Mouse (Mus musculus) T-helper 1 cell (primary cell): Measurements from ENCODE around the gene Usp5.

Experiments
- in situ Hi-C: fragments of 300-600 bp; cut with MboI, MseI; formaldehyde crosslinking; loops from one replicate; pipeline ENCODE4 v1.15.1; 2025; ENCODE audit warnings: high pct_unique_total_duplicates

The Usp5 gene

GRCm38 (mm10) chr6:124828868-124829798, at the start of gene Usp5, which contains the start of gene Cdca3:
Usp5 (minus strand) TSS chr6:124829484.
Cdca3 (plus strand) TSS chr6:124829547.
- in situ Hi-C loops, result no loop called here

DNA sequence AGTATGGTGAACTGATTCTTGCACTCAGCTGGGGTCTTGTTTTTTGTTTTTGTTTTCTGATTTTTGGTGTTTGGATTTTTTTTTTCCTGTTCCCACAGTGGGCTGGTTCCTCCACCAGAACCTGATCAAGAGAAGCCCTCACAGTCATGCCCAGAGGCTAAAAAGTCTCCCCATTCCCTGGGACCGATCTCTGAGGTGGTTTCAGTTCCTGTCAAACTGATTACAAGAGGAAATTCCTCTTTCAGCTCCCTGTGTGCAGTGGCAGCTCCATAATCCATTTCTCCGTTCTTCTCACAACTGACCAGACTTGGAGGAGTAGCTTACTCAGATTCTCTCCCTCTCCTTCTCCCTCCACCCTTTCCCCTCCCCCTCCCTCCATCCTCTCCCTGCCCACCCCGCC, 45.1 kb upstream of the Usp5 start:
- in situ Hi-C loops, result no loop called here

DNA sequence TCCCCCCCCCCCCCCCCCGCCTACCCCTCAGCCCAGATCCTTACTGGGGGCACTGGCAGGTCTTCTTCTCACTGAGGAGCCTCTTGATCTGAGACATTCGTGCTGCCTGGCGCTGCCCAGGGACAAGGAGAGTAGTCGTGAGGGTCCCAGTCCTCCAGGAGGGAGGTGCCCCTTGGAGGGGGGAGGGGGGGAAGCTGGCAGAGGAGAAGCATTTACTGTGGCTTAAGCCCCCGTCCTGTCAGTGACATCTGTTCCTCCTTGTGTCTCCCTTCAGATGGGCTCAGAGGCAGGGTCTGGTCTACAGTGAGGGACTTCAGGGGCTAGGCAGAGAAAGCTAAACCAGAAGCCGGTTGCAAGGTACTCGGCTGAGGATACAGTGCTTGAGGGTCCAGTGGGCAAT, 37.3 kb upstream of the Usp5 start:
- in situ Hi-C loops, result loop anchor here (10.0 kb wide), 1 partner anchor 68 kb away; the partner anchor contains the start of gene Mlf2

- in situ Hi-C loops, result loop anchor here (10.0 kb wide), 1 partner anchor 69 kb away; the partner anchor contains the start of gene Mlf2
These were observed 36.6 kb upstream of the Usp5 start for GRCm38 (mm10) chr6:124865766-124866362.

- in situ Hi-C loops, result loop anchor here (10.0 kb wide), 1 partner anchor 71 kb away; the partner anchor contains the start of gene Mlf2
These were observed 34.5 kb upstream of the Usp5 start, which contains the start of gene Gpr162 for GRCm38 (mm10) chr6:124863658-124864298. Gpr162 (minus strand) TSS chr6:124863983.

- in situ Hi-C loops, result loop anchor here (10.0 kb wide), 1 partner anchor 72 kb away; the partner anchor contains the start of gene Mlf2
These were observed 33.9 kb upstream of the Usp5 start for GRCm38 (mm10) chr6:124863125-124863657.

GRCm38 (mm10) chr6:124862406-124863124, 33.3 kb upstream of the Usp5 start:
- in situ Hi-C loops, result loop anchor here (10.0 kb wide), 1 partner anchor 72 kb away; the partner anchor contains the start of gene Mlf2

DNA sequence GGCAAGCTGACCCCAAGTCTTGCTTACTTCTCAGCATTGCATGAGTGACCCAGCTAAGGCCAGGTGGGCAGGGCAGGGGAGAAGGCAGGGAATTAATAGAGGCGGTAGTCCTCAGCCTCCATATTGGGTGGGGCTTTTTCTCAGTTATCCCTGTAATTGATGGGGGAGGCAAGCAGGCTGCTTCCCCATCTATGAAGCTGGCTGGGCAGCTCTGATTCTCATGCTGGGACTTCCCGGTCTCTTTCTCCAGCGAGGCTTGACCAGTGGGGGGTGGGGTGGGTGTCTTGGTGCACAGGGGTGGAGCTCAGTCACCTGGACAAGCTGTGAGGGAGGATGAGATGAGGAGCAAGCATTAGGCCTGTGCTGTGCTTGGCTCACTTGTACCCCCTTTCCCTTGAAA, 32.5 kb upstream of the Usp5 start:
- in situ Hi-C loops, result loop anchor here (10.0 kb wide), 1 partner anchor 73 kb away; the partner anchor contains the start of gene Mlf2

DNA sequence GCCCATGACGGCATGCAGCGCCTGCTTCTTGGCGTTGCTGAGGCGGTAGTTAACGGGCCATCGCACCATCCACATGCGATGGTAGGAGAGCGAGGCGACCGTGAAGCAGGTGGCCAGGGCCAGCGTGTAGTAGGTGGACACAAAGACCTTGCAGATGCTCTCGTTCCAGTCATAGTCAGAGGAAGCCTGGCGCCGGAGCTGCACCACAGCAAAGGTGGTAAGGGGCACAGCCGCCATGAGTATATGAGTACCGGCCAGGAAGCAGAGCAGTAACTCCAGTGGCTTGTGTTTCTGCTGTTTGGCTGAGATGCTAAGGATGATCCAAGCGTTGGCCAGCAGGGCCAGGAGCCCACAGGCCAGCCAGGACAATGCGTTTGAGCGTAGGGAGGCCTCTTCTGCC, 32.0 kb upstream of the Usp5 start:
- in situ Hi-C loops, result loop anchor here (10.0 kb wide), 1 partner anchor 74 kb away; the partner anchor contains the start of gene Mlf2

- in situ Hi-C loops, result loop anchor here (10.0 kb wide), 1 partner anchor 74 kb away; the partner anchor contains the start of gene Mlf2
These were observed 31.2 kb upstream of the Usp5 start for GRCm38 (mm10) chr6:124860511-124860910.

- in situ Hi-C loops, result loop anchor here (10.0 kb wide), 1 partner anchor 75 kb away; the partner anchor contains the start of gene Mlf2
These were observed 30.4 kb upstream of the Usp5 start for GRCm38 (mm10) chr6:124859725-124860124.

- in situ Hi-C loops, result no loop called here
These were observed 29.5 kb upstream of the Usp5 start for GRCm38 (mm10) chr6:124858561-124859318.

GRCm38 (mm10) chr6:124857840-124858530, 28.7 kb upstream of the Usp5 start:
- in situ Hi-C loops, result no loop called here

GRCm38 (mm10) chr6:124856916-124857839, 27.9 kb upstream of the Usp5 start, which contains the start of gene P3h3:
P3h3 (minus strand) TSS chr6:124857752.
- in situ Hi-C loops, result no loop called here

DNA sequence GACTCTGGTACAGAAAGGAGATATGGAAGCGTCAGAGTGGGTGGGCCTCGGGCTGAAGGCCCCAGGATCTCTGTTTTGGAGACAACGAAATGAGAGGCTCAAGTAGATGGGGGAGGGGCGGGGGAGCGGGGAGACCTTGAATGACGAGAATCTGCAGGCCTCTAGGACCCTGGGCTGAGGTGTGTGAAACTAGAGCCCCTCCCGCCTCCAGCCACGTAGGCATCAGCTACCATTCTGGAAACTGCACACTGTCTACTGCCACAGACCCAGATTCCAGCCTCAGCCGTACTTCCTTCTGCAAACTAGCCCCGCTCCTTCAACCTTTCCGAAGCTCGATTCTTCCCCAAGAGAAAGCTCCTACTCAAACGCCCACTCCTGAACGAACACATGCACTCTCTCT, 27.0 kb upstream of the Usp5 start:
- in situ Hi-C loops, result no loop called here

DNA sequence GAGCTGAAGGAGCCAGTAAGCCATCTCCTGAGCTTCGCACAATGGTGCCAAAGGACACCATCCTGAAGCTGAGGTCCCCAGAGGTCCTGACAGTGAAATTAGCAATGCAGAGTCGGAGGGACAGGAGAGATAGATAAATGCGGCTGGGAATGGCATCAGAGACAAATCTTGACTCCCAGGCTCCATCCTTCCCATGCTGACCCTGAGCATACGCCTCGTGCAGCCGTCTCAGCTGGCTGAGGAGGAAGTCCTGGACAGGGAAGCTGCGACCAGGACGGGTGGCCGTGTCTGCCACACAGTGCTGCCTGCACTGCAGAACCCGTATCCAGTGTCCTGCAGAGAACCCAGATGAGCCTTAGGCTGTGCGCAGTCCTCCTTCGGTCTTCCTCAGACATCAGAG, 25.4 kb upstream of the Usp5 start:
- in situ Hi-C loops, result no loop called here

DNA sequence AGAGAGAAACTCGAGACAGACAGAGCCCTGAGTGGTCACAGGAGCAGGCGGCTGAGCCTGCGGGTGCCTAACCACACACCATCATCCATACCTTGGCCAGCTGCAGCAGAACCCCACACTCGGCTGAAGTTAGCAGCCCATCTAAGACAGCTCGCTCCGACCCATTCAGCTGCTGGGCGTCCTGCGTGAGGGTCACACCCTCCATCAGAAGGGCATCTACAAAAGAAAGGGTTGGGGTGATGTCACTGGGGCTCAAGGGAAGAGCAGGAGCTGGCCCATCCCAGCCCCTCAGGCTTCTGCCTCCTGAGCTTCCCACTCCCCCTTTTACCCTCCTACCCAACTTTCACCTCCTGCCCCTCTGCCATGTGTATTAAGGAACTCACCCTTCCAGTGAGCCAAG, 21.3 kb upstream of the Usp5 start:
- in situ Hi-C loops, result no loop called here

- in situ Hi-C loops, result no loop called here
These were observed 18.0 kb upstream of the Usp5 start for GRCm38 (mm10) chr6:124847305-124847704.
